Mouse (Mus musculus) megakaryocyte, embryonic 14.5 days (primary cell): ENCODE measurements at regions not wholly inside any gene's neighbourhood (a gene's known extent, or its start where the extent isn't known, plus 50 kb on each side); places are given as distances from the start of the nearest gene placed in this dataset.

Experiments
- FLI1 ChIP-seq: IDR thresholded peaks from 2 replicates; pipeline ENCODE4 v1.6.1; 2012; ENCODE audit warnings: low read length, inconsistent platforms, mixed read lengths
- GATA1 ChIP-seq: IDR thresholded peaks from 3 replicates; pipeline ENCODE4 v1.6.1; 2012; ENCODE audit warnings: mixed read lengths, low read length, inconsistent platforms, borderline replicate concordance

DNA sequence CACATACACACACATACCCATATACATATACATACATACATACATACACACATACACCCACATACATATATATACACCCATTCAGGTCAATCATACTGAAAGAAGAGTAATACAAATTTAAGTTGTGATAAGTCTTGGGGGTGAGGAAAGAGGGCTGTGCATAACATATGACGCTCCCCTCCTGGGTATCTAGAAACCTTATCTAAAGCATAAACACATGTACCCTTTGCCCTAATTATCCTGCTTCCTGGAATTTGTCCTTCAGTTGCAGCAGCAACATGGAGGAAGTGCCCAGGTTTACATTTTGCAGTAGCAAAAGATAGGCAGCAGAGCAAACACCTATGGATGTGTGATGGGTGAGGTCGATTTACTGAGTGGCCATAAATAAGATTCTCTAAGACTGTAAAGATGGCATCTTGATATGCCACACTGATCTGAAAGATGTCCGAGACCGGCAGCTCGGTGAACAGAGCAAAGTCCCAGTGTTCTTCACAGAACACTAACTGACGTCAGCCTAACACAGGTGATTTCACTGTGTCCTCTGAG is 172.0 kb upstream of the Irf2bp2 start:
- TF ChIP-seq GATA1 (no peak), FLI1 (no peak)
